Mouse (Mus musculus): ENCODE measurements at regions not wholly inside any gene's neighbourhood (a gene's known extent, or its start where the extent isn't known, plus 50 kb on each side); places are given as distances from the start of the nearest gene placed in this dataset.
"Not testable (repeated sequence)": the region's sequence is repeated elsewhere in the genome, so short reads cannot be mapped to it uniquely, and the experiment has no call there.

- no peak for DNase-seq
These were observed 92.7 kb downstream of the Nucb2 start for GRCm38 (mm10) chr7:116596914-116597313.

- no peak for DNase-seq
These were observed 96.2 kb downstream of the Nucb2 start for GRCm38 (mm10) chr7:116600340-116600739.

- peak; percentile 42 to 46 for DNase-seq
These were observed 99.1 kb downstream of the Nucb2 start for GRCm38 (mm10) chr7:116603167-116603839.

- no peak for DNase-seq
These were observed 99.6 kb downstream of the Nucb2 start for GRCm38 (mm10) chr7:116603840-116604194.

GRCm38 (mm10) chr7:116606255-116606654 lies 102.1 kb downstream of the Nucb2 start:
- no peak for DNase-seq

- DNase-seq = no peak
These were observed 102.7 kb downstream of the Nucb2 start for GRCm38 (mm10) chr7:116606751-116607483.

- DNase-seq = peak in 1 of 2 experiments; percentile 11
These were observed 103.6 kb downstream of the Nucb2 start for GRCm38 (mm10) chr7:116607628-116608225.

- DNase-seq = peak in 1 of 2 experiments; percentile 52
These were observed 104.3 kb downstream of the Nucb2 start for GRCm38 (mm10) chr7:116608350-116609085.

- DNase-seq = no peak
These were observed 105.2 kb downstream of the Nucb2 start for GRCm38 (mm10) chr7:116609406-116609805.

GRCm38 (mm10) chr7:116609906-116610305 lies 105.7 kb downstream of the Nucb2 start:
- DNase-seq = no peak

- no peak for DNase-seq
These were observed 111.8 kb downstream of the Nucb2 start for GRCm38 (mm10) chr7:116615984-116616383.

GRCm38 (mm10) chr7:116619636-116620035 lies 115.5 kb downstream of the Nucb2 start:
- no peak for DNase-seq

GRCm38 (mm10) chr7:116620381-116620780 lies 116.2 kb downstream of the Nucb2 start:
- DNase-seq = peak in 1 of 2 experiments; percentile 22

- DNase-seq = no peak
These were observed 129.0 kb downstream of the Nucb2 start for GRCm38 (mm10) chr7:116633210-116633609.

- DNase-seq = peak in 1 of 2 experiments; percentile 8
These were observed 140.9 kb downstream of the Nucb2 start for GRCm38 (mm10) chr7:116644902-116645650.

GRCm38 (mm10) chr7:116654466-116654865 lies 150.3 kb downstream of the Nucb2 start:
- no peak for DNase-seq

- DNase-seq = not testable (repeated sequence)
These were observed 152.9 kb downstream of the Nucb2 start for GRCm38 (mm10) chr7:116657040-116657439.

- no peak for DNase-seq
These were observed 161.4 kb downstream of the Nucb2 start for GRCm38 (mm10) chr7:116665581-116665980.

- no peak for DNase-seq
These were observed 170.2 kb downstream of the Nucb2 start for GRCm38 (mm10) chr7:116674199-116675019.

GRCm38 (mm10) chr7:116676696-116677095 lies 172.5 kb downstream of the Nucb2 start:
- DNase-seq = no peak

- DNase-seq = no peak
These were observed 175.0 kb downstream of the Nucb2 start for GRCm38 (mm10) chr7:116679195-116679594.

Measured in lung, adult 18-20 months (tissue).